Mouse (Mus musculus) G1E (cell line): ENCODE measurements around the gene Gpi1. TPM values are rescaled to one million over a fixed set of nuclear protein-coding genes. Genes with fewer than 3 reads are reported as not detected.

Experiments
- ATAC-seq: 2 replicates; pipeline ENCODE4 v1.8.0; 2016; ENCODE audit warnings: mild to moderate bottlenecking; ENCODE audit not compliant: insufficient number of reproducible peaks, poor library complexity, low FRiP score, severe bottlenecking; ENCODE audit errors: extremely low read depth
- DNase-seq: peaks from one replicate; pipeline ENCODE4 v3.0.0; 2012; ENCODE audit warnings: low spot score
- H3K27me3 ChIP-seq: 2 replicates; pipeline ENCODE4 v1.6.1; 2012; ENCODE audit warnings: mild to moderate bottlenecking, low read length, inconsistent platforms; ENCODE audit not compliant: insufficient read depth
- H3K36me3 ChIP-seq: replicated peaks from 2 replicates; pipeline ENCODE3; 2012; ENCODE audit warnings: mild to moderate bottlenecking, inconsistent platforms
- H3K4me1 ChIP-seq: 2 replicates; pipeline ENCODE4 v1.6.1; 2012; ENCODE audit warnings: low read depth, low read length, inconsistent platforms, mixed read lengths; ENCODE audit not compliant: insufficient read depth
- H3K4me3 ChIP-seq: 2 replicates; pipeline ENCODE4 v1.5.1; 2012; ENCODE audit warnings: low read depth, mild to moderate bottlenecking, inconsistent platforms, low read length, moderate library complexity, mixed read lengths
- H3K9me3 ChIP-seq: replicated peaks from 2 replicates; pipeline ENCODE4 v1.6.1; 2012; ENCODE audit warnings: inconsistent platforms
- CTCF ChIP-seq: IDR thresholded peaks from 2 replicates; pipeline ENCODE4 v1.5.1; 2012; ENCODE audit warnings: low read depth, low read length, inconsistent platforms, mixed read lengths
- GATA1 ChIP-seq: IDR thresholded peaks from 2 replicates; pipeline ENCODE4 v1.6.1; 2012; ENCODE audit warnings: borderline replicate concordance, low read length, inconsistent platforms, mixed read lengths
- GATA2 ChIP-seq: IDR thresholded peaks from 2 replicates; pipeline ENCODE4 v1.6.1; 2012; ENCODE audit warnings: low read depth, low read length, inconsistent platforms, borderline replicate concordance
- POLR2AphosphoS5 ChIP-seq: IDR thresholded peaks from 2 replicates; pipeline ENCODE4 v1.6.1; 2012; ENCODE audit warnings: low read depth, low read length, inconsistent platforms; ENCODE audit not compliant: insufficient replicate concordance
- TAL1 ChIP-seq: conservative IDR thresholded peaks from 2 replicates; pipeline ENCODE4 v1.6.1; 2012; ENCODE audit warnings: low read depth, low read length, inconsistent platforms, mixed read lengths
- polyA plus RNA-seq: library from polyadenylated mRNA; stranded (reverse); fragments of >175 nt; gene quantifications from 2 replicates; pipeline ENCODE4 v1.2.3, GENCODE M21; 2012
- total RNA-seq, 2 experiments: library from RNA; stranded (forward) in 1 of 2; stranded (reverse) in 1 of 2; fragments of 200-1000 nt in 1 of 2; fragments of >200 nt in 1 of 2; fragmentation: Nextera tagmentation in 1 of 2; gene quantifications; 2 replicates each; pipeline ENCODE4 v1.2.3; 2014 to 2017

The Gpi1 gene
- total and polyA plus RNA-seq, 3 experiments: 590 to 4,494 (median 617) TPM

GRCm38 (mm10) chr7:34164671-34165070, 65.5 kb downstream of the Gpi1 start:
- TF ChIP-seq CTCF (no peak), POLR2AphosphoS5 (no peak), GATA2 (no peak), GATA1 (no peak), TAL1 (no peak)
- H3K27me3 ChIP-seq: no peaks in the 10 kb centered on the region
- H3K9me3 ChIP-seq: no peaks in the 10 kb centered on the region
- no peak overlapping the region; the same call in 1 of the 2 replicates for H3K4me3 ChIP-seq
- peaks cover 65% of the 10 kb centered on the region for H3K36me3 ChIP-seq
- ATAC-seq: no peak
- peaks cover 43% of the 10 kb centered on the region for H3K4me1 ChIP-seq
- DNase-seq: no peak

GRCm38 (mm10) chr7:34159167-34159566, 71.0 kb downstream of the Gpi1 start:
- Histone ChIP-seq H3K36me3 (peaks cover 94% of the 10 kb centered on the region), H3K4me3 (no peak overlapping the region), H3K27me3 (no peaks in the 10 kb centered on the region), H3K4me1 (peaks cover 16% of the 10 kb centered on the region; the same call in 1 of the 2 replicates), H3K9me3 (no peaks in the 10 kb centered on the region)
- ATAC-seq: no peak
- no peak for TF ChIP-seq POLR2AphosphoS5
- DNase-seq: no peak

- Histone ChIP-seq H3K27me3 (no peaks in the 10 kb centered on the region), H3K36me3 (peaks cover 95% of the 10 kb centered on the region), H3K4me1 (peaks cover 12% of the 10 kb centered on the region; the same call in 1 of the 2 replicates), H3K9me3 (no peaks in the 10 kb centered on the region), H3K4me3 (no peak overlapping the region)
- TF ChIP-seq CTCF: no peak
- no peak for TF ChIP-seq POLR2AphosphoS5
- no peak for TF ChIP-seq TAL1
- no peak for TF ChIP-seq GATA1
- TF ChIP-seq GATA2: no peak
- no peak for ATAC-seq
- no peak for DNase-seq
These were observed 72.1 kb downstream of the Gpi1 start for GRCm38 (mm10) chr7:34157994-34158393.

Other genes starting within 250 kb of the Gpi1 start
- not detected in 2 replicates for gene Scgb2b27, start 216.4 kb downstream of the Gpi1 start, total RNA-seq (2014; fragmentation: Nextera tagmentation)
- 0.06 and 0.16 TPM in 2 replicates for gene Scgb2b27, start 216.4 kb downstream of the Gpi1 start, total RNA-seq (2017)
- not detected in 2 replicates for gene Scgb2b27, start 216.4 kb downstream of the Gpi1 start, polyA plus RNA-seq
- gene Scgb1b27, start 208.9 kb downstream of the Gpi1 start, total RNA-seq (2014; fragmentation: Nextera tagmentation): not detected in 2 replicates
- 0.44 TPM in 1 of 2 replicates, not detected in the other for gene Scgb1b27, start 208.9 kb downstream of the Gpi1 start, total RNA-seq (2017)
- gene Scgb1b27, start 208.9 kb downstream of the Gpi1 start, polyA plus RNA-seq: not detected in 2 replicates
- not detected in 2 replicates for gene Scgb1b30, start 134.9 kb downstream of the Gpi1 start, total RNA-seq (2014; fragmentation: Nextera tagmentation)
- gene Scgb1b30, start 134.9 kb downstream of the Gpi1 start, total RNA-seq (2017): not detected in 2 replicates
- gene Scgb1b30, start 134.9 kb downstream of the Gpi1 start, polyA plus RNA-seq: not detected in 2 replicates
- not detected in 2 replicates for gene Wtip, start 97.1 kb downstream of the Gpi1 start, total RNA-seq (2014; fragmentation: Nextera tagmentation)
- not detected in 2 replicates for gene Wtip, start 97.1 kb downstream of the Gpi1 start, total RNA-seq (2017)
- not detected in 2 replicates for gene Wtip, start 97.1 kb downstream of the Gpi1 start, polyA plus RNA-seq
- 251 and 253 TPM in 2 replicates for gene Uba2, start 60.7 kb downstream of the Gpi1 start, total RNA-seq (2014; fragmentation: Nextera tagmentation)
- gene Uba2, start 60.7 kb downstream of the Gpi1 start, total RNA-seq (2017): 334 TPM in 2 replicates
- 57.5 and 69.1 TPM in 2 replicates for gene Uba2, start 60.7 kb downstream of the Gpi1 start, polyA plus RNA-seq
- gene Pdcd2l, start 33.7 kb downstream of the Gpi1 start, total RNA-seq (2014; fragmentation: Nextera tagmentation): 36.6 and 38.6 TPM in 2 replicates
- 48.3 and 49.8 TPM in 2 replicates for gene Pdcd2l, start 33.7 kb downstream of the Gpi1 start, total RNA-seq (2017)
- 6.9 and 8.0 TPM in 2 replicates for gene Pdcd2l, start 33.7 kb downstream of the Gpi1 start, polyA plus RNA-seq
- not detected in 2 replicates for gene Gm6096, start 20.7 kb upstream of the Gpi1 start, total RNA-seq (2014; fragmentation: Nextera tagmentation)
- gene Gm6096, start 20.7 kb upstream of the Gpi1 start, total RNA-seq (2017): not detected in 2 replicates
- not detected in 2 replicates for gene Gm6096, start 20.7 kb upstream of the Gpi1 start, polyA plus RNA-seq
- 39.3 and 45.7 TPM in 2 replicates for gene 4931406P16Rik, start 83.2 kb upstream of the Gpi1 start, total RNA-seq (2014; fragmentation: Nextera tagmentation)
- 24.5 and 25.5 TPM in 2 replicates for gene 4931406P16Rik, start 83.2 kb upstream of the Gpi1 start, total RNA-seq (2017)
- gene 4931406P16Rik, start 83.2 kb upstream of the Gpi1 start, polyA plus RNA-seq: 17.9 and 23.5 TPM in 2 replicates
- gene Lsm14a, start 163.0 kb upstream of the Gpi1 start, total RNA-seq (2014; fragmentation: Nextera tagmentation): 105 and 124 TPM in 2 replicates
- gene Lsm14a, start 163.0 kb upstream of the Gpi1 start, total RNA-seq (2017): 73.3 and 79.5 TPM in 2 replicates
- gene Lsm14a, start 163.0 kb upstream of the Gpi1 start, polyA plus RNA-seq: 42.7 and 52.3 TPM in 2 replicates